Mouse (Mus musculus) cortical plate, adult 2 months (tissue): Measurements from ENCODE around the gene Cnnm3.

ENCODE experiments used
- CTCF ChIP-seq: fragments of 200-500 bp; IDR thresholded peaks from 2 replicates; pipeline ENCODE4 v1.5.1; 2011; ENCODE audit warnings: mild to moderate bottlenecking, control low read depth, low read length; ENCODE audit not compliant: insufficient read depth; ENCODE audit errors: extremely low read depth
- POLR2A ChIP-seq: fragments of 200-500 bp; IDR thresholded peaks from 2 replicates; pipeline ENCODE4 v1.6.1; 2011; ENCODE audit warnings: mild to moderate bottlenecking, low read length, control low read depth; ENCODE audit not compliant: insufficient read depth; ENCODE audit errors: extremely low read depth

GRCm38 (mm10) chr1:36534595-36535058 lies 23.0 kb downstream of the Cnnm3 start:
- TF ChIP-seq POLR2A (no peak), CTCF (no peak)
